Mouse (Mus musculus) liver, embryonic 14.5 days (tissue): Measurements from ENCODE around the gene Slc12a9. TPM values are rescaled to one million over a fixed set of nuclear protein-coding genes. Genes with fewer than 3 reads are reported as not detected.

Experiments used
- ATAC-seq: fragments of 200-750 bp; cut with Nextera tagmentation; 2 replicates; pipeline ENCODE4 v1.8.0; 2017; ENCODE audit warnings: moderate number of reproducible peaks, mild to moderate bottlenecking, moderate library complexity; ENCODE audit not compliant: insufficient read depth
- DNase-seq, 3 experiments: peaks; one replicate each; pipeline ENCODE4 v3.0.0-alpha.2; 2012 to 2013; ENCODE audit warnings: low read depth in 3 of 3, low spot score in 3 of 3
- H3K27ac ChIP-seq: fragments of 300-500 bp; sonication (generic); 2 replicates; pipeline ENCODE4 v1.5.1; 2014; ENCODE audit warnings: moderate library complexity, mild to moderate bottlenecking, control low read depth, inconsistent platforms
- H3K27me3 ChIP-seq: fragments of 300-500 bp; sonication (generic); 2 replicates; pipeline ENCODE4 v1.6.1; 2014; ENCODE audit warnings: mild to moderate bottlenecking, low read length, moderate library complexity; ENCODE audit not compliant: control insufficient read depth, insufficient read depth
- H3K36me3 ChIP-seq: fragments of 300-500 bp; sonication (generic); replicated peaks from 2 replicates; pipeline ENCODE4 v1.6.1; 2014; ENCODE audit warnings: low read depth; ENCODE audit not compliant: control insufficient read depth, insufficient read depth
- H3K4me1 ChIP-seq, 2 experiments: fragments of 200-500 bp in 1 of 2; fragments of 300-500 bp in 1 of 2; sonication (generic) in 1 of 2; replicated peaks; 2 replicates each; pipeline ENCODE4 v1.6.1; 2012 to 2014; ENCODE audit warnings: antibody characterized with exemption in 1 of 2, inconsistent platforms in 1 of 2, low read length in 1 of 2; ENCODE audit not compliant: control insufficient read depth in 2 of 2, insufficient read depth in 2 of 2
- H3K4me2 ChIP-seq: fragments of 300-500 bp; sonication (generic); 2 replicates; pipeline ENCODE4 v1.6.1; 2014; ENCODE audit warnings: low read depth, mild to moderate bottlenecking, control low read depth, moderate library complexity
- H3K4me3 ChIP-seq, 2 experiments: fragments of 200-500 bp in 1 of 2; fragments of 300-500 bp in 1 of 2; sonication (generic) in 1 of 2; 2 replicates each; pipeline ENCODE4 v1.5.1; 2012 to 2014; ENCODE audit warnings: low read depth in 2 of 2, low read length in 2 of 2, mild to moderate bottlenecking in 2 of 2, control low read depth in 1 of 2, inconsistent platforms in 1 of 2, moderate library complexity in 1 of 2; ENCODE audit not compliant: insufficient read depth in 1 of 2
- H3K9ac ChIP-seq: fragments of 300-500 bp; sonication (generic); replicated peaks from 2 replicates; pipeline ENCODE4 v1.6.1; 2014; ENCODE audit warnings: mild to moderate bottlenecking, control low read depth, moderate library complexity
- H3K9me3 ChIP-seq: fragments of 300-500 bp; sonication (generic); 2 replicates; pipeline ENCODE4 v1.6.1; 2016; ENCODE audit warnings: low read length, mixed read lengths; ENCODE audit not compliant: control insufficient read depth
- CTCF ChIP-seq: IDR thresholded peaks from 2 replicates; pipeline ENCODE4 v1.5.1; 2016; ENCODE audit warnings: antibody characterized with exemption, low read depth, control low read depth
- EP300 ChIP-seq: IDR thresholded peaks from 2 replicates; pipeline ENCODE4 v1.6.1; 2016; ENCODE audit warnings: antibody characterized with exemption, low read depth
- WGBS: fragments of 180-500 bp; shearing (Covaris S2); extraction: QIAGEN DNeasy Blood & Tissue Kit; methylation state at CpG from one replicate; pipeline ENCODE4 v1.1.7; 2014; ENCODE audit not compliant: insufficient replicate concordance; 5-methylcytosine and 5-hydroxymethylcytosine counted together
- polyA plus RNA-seq, 2 experiments: library from polyadenylated mRNA; depleted of rRNA in 1 of 2; stranded (reverse) in 1 of 2; unstranded in 1 of 2; fragments of >200 nt; fragmentation: Nextera tagmentation in 1 of 2; extraction: Ambion mirVana in 1 of 2; gene quantifications; 2 replicates each; pipeline versions ENCODE4 v1.2.1 to v1.2.3; 2012 to 2014

Gene Slc12a9
- polyA plus RNA-seq, 2 experiments, result 1.2 to 2.2 TPM

GRCm38 (mm10) chr5:137350205-137351057 lies 17.0 kb upstream of the Slc12a9 start:
- Histone ChIP-seq H3K9ac (peak overlapping the region; percentile 10), H3K27me3 (peaks cover 39% of the 10 kb centered on the region), H3K4me1 (peaks cover 0 to 5% of the 10 kb centered on the region in 2 experiments; a peak in 1 of 4 replicates), H3K9me3 (no peaks in the 10 kb centered on the region), H3K27ac (no peak overlapping the region), H3K4me3 (peak overlapping the region; percentile 47 to 52), H3K36me3 (no peaks in the 10 kb centered on the region), H3K4me2 (peak overlapping the region; percentile 48)
- DNase-seq (no peak), ATAC-seq (peak; percentile 38)
- WGBS, result 4% methylated on average over 54 of the region's 55 CpGs
- no peak for TF ChIP-seq EP300
- no peak for TF ChIP-seq CTCF

GRCm38 (mm10) chr5:137349384-137350204 lies 16.2 kb upstream of the Slc12a9 start, which contains the start of gene Ephb4:
Ephb4 (plus strand) TSS chr5:137350109.
- Histone ChIP-seq H3K4me1 (peaks cover 0 to 11% of the 10 kb centered on the region in 2 experiments; a peak in 2 of 4 replicates), H3K27me3 (peaks cover 39% of the 10 kb centered on the region), H3K27ac (no peak within 1 kb of the TSS), H3K4me3 (peak within 1 kb of the TSS; percentile 47 to 52), H3K4me2 (peak within 1 kb of the TSS; percentile 48), H3K36me3 (no peaks in the 10 kb centered on the region), H3K9ac (peak within 1 kb of the TSS; percentile 10), H3K9me3 (no peaks in the 10 kb centered on the region)
- 1% methylated on average over 32 of the region's 32 CpGs for WGBS
- peak; percentile 74 for ATAC-seq
- TF ChIP-seq EP300 (no peak), CTCF (no peak)
- peak in 2 of 3 experiments; percentile 34 to 53 for DNase-seq

DNA sequence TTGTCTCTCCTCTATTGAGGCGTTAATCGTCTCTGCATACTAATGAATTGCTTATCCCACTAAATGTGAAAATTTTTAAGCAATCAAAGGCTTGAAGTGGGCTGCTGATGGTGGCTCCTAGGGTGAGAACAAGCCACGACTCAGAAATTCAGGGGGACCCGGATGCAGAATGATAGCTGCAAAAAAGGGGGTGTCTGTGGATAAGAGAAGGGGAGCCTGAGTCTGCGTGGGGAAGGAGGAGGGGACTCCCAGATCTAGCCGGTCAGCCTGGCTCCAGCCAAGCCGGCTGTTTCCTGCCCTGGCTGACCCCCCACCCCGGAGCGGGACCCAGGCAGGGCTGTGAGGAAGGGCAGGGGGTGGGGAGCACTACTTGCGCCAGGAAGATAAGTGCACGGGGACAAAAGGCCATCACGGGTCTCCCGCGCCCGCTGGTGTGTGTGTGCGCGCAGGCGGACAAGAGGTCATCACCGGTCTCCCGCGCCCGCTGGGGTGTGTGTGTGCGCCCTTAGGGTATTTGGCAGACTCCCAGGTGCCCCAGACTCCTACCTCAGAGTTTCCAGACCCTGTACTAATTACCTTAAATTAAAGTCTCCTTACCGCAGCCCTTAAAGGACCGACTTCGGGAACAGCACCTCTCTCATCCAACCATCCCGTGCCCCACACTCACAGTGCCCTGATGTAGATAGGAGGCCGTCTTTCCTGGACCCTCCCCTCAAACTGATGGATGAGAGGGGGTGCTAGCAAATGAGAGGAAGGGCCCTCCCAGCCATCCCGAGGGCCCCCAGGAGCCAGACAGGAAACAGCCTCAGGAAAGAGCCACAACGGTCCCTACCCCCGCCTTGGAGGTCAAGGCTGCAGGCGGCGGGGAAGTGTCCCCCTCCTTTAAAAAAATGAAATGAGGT lies 15.3 kb upstream of the Slc12a9 start:
- H3K27ac ChIP-seq, result no peak overlapping the region
- peaks cover 39% of the 10 kb centered on the region for H3K27me3 ChIP-seq
- no peak for TF ChIP-seq EP300
- DNase-seq (no peak), ATAC-seq (peak; percentile 31; the same call in 1 of the 2 replicates)
- H3K9me3 ChIP-seq, result no peaks in the 10 kb centered on the region
- H3K4me3 ChIP-seq, result peak overlapping the region; percentile 4 to 47; a peak in 1 of 4 replicates
- no peak overlapping the region for H3K9ac ChIP-seq
- H3K4me1 ChIP-seq, result peaks cover 0 to 11% of the 10 kb centered on the region in 2 experiments; a peak in 2 of 4 replicates
- peak overlapping the region; percentile 34 for H3K4me2 ChIP-seq
- 2% methylated on average over 33 of the region's 33 CpGs for WGBS
- no peaks in the 10 kb centered on the region for H3K36me3 ChIP-seq

GRCm38 (mm10) chr5:137347856-137348255 lies 14.5 kb upstream of the Slc12a9 start:
- Histone ChIP-seq H3K27ac (no peak overlapping the region), H3K9ac (no peak overlapping the region), H3K4me3 (no peak overlapping the region), H3K36me3 (no peaks in the 10 kb centered on the region), H3K9me3 (no peaks in the 10 kb centered on the region), H3K4me2 (peak overlapping the region; percentile 34; the same call in 1 of the 2 replicates), H3K4me1 (peaks cover 0 to 11% of the 10 kb centered on the region in 2 experiments; a peak in 2 of 4 replicates), H3K27me3 (peaks cover 39% of the 10 kb centered on the region)
- DNase-seq (no peak), ATAC-seq (no peak)
- WGBS, result 14% methylated on average over 7 of the region's 7 CpGs
- TF ChIP-seq CTCF (no peak), EP300 (no peak)
